Mouse (Mus musculus) embryonic facial prominence, embryonic 15.5 days (tissue): ENCODE measurements around the gene Trove2. TPM values are rescaled to one million over a fixed set of nuclear protein-coding genes. Genes with fewer than 3 reads are reported as not detected.
A peak's percentile ranks its signal among the peaks of the same experiment; 100 is the strongest.

Source experiments
- ATAC-seq: fragments of 200-750 bp; cut with Nextera tagmentation; 2 replicates; pipeline ENCODE4 v1.8.0; 2017; ENCODE audit warnings: low read depth, moderate TSS enrichment; ENCODE audit not compliant: insufficient number of reproducible peaks, low FRiP score, low TSS enrichment
- H3K27ac ChIP-seq: fragments of 300-500 bp; sonication (generic); replicated peaks from 2 replicates; pipeline ENCODE4 v1.5.1; 2015; ENCODE audit warnings: mild to moderate bottlenecking, inconsistent platforms
- H3K27me3 ChIP-seq: fragments of 300-500 bp; sonication (generic); 2 replicates; pipeline ENCODE4 v1.6.1; 2015; ENCODE audit warnings: inconsistent platforms
- H3K36me3 ChIP-seq: fragments of 300-500 bp; sonication (generic); 2 replicates; pipeline ENCODE4 v1.6.1; 2015; ENCODE audit warnings: mild to moderate bottlenecking, inconsistent platforms
- H3K4me1 ChIP-seq: fragments of 300-500 bp; sonication (generic); 2 replicates; pipeline ENCODE4 v1.6.1; 2015; ENCODE audit warnings: inconsistent platforms
- H3K4me2 ChIP-seq: fragments of 300-500 bp; sonication (generic); replicated peaks from 2 replicates; pipeline ENCODE4 v1.6.1; 2015; ENCODE audit warnings: mild to moderate bottlenecking, inconsistent platforms
- H3K4me3 ChIP-seq: fragments of 300-500 bp; sonication (generic); replicated peaks from 2 replicates; pipeline ENCODE4 v1.5.1; 2015; ENCODE audit warnings: mild to moderate bottlenecking, inconsistent platforms
- H3K9ac ChIP-seq: fragments of 300-500 bp; sonication (generic); 2 replicates; pipeline ENCODE4 v1.6.1; 2015; ENCODE audit warnings: inconsistent platforms
- H3K9me3 ChIP-seq: fragments of 300-500 bp; sonication (generic); replicated peaks from 2 replicates; pipeline ENCODE4 v1.6.1; 2016; ENCODE audit warnings: inconsistent platforms
- WGBS: fragments of 180-500 bp; shearing (Covaris S2); methylation state at CpG from one replicate; pipeline ENCODE4 v1.1.7; 2015; 5-methylcytosine and 5-hydroxymethylcytosine counted together
- polyA plus RNA-seq: library from polyadenylated mRNA; unstranded; fragments of >200 nt; fragmentation: Nextera tagmentation; extraction: Ambion mirVana; gene quantifications from 2 replicates; pipeline ENCODE4 v1.2.1, GENCODE M21; 2015

Gene Trove2
- polyA plus RNA-seq, 1 experiment from 2014 or later = 18.9 TPM

GRCm38 (mm10) chr1:143702141-143702740 is 74.6 kb downstream of the Trove2 start:
- peaks cover 4% of the 10 kb centered on the region for H3K36me3 ChIP-seq
- H3K4me2 ChIP-seq = peak overlapping the region; percentile 71
- peak overlapping the region; percentile 70 for H3K4me3 ChIP-seq
- no peaks in the 10 kb centered on the region for H3K9me3 ChIP-seq
- H3K27me3 ChIP-seq = no peaks in the 10 kb centered on the region
- peak overlapping the region; percentile 66 for H3K9ac ChIP-seq
- WGBS = under 1% methylated on average over 43 of the region's 48 CpGs
- peak; percentile 64 for ATAC-seq
- no peaks in the 10 kb centered on the region for H3K4me1 ChIP-seq
- peak overlapping the region; percentile 91 for H3K27ac ChIP-seq

GRCm38 (mm10) chr1:143701736-143702135 is 75.1 kb downstream of the Trove2 start:
- no peak for ATAC-seq
- peak overlapping the region; percentile 91 for H3K27ac ChIP-seq
- H3K27me3 ChIP-seq = no peaks in the 10 kb centered on the region
- H3K4me2 ChIP-seq = peak overlapping the region; percentile 71
- H3K9ac ChIP-seq = peak overlapping the region; percentile 66
- peaks cover 4% of the 10 kb centered on the region for H3K36me3 ChIP-seq
- H3K4me3 ChIP-seq = peak overlapping the region; percentile 70
- no peaks in the 10 kb centered on the region for H3K4me1 ChIP-seq
- 0% methylated on average over 13 of the region's 13 CpGs for WGBS
- H3K9me3 ChIP-seq = no peaks in the 10 kb centered on the region

Other genes starting within 250 kb of the Trove2 start
- gene B3galt2, start 136.4 kb downstream of the Trove2 start, polyA plus RNA-seq = 0.89 and 1.1 TPM in 2 replicates
- 27.3 and 28.7 TPM in 2 replicates for gene Cdc73, start 74.2 kb downstream of the Trove2 start, polyA plus RNA-seq
- gene Glrx2, start 60.7 kb downstream of the Trove2 start, polyA plus RNA-seq = 99.7 and 100.0 TPM in 2 replicates
- gene Uchl5, start 204 bp upstream of the Trove2 start, polyA plus RNA-seq = 71.9 and 78.7 TPM in 2 replicates
- gene Rgs2, start 227.1 kb upstream of the Trove2 start, polyA plus RNA-seq = 78.8 and 79.9 TPM in 2 replicates